Mouse (Mus musculus): Measurements from ENCODE around the gene Tmcc3.

Tmcc3 gene

GRCm38 (mm10) chr10:94621420-94622225 is 309.9 kb downstream of the Tmcc3 start:
- Histone ChIP-seq H3K9me3 (ENCODE audit: low read length) (no peaks in the 10 kb centered on the region), H3K4me1 (replicated peaks; ENCODE audit: low read depth, low read length) (peaks cover 18% of the 10 kb centered on the region), H3K36me3 (ENCODE audit: insufficient read depth, low read length) (no peaks in the 10 kb centered on the region), H3K4me3 (replicated peaks; ENCODE audit: low read length) (no peak overlapping the region), H3K27me3 (ENCODE audit: insufficient read depth, low read length) (peaks cover 11% of the 10 kb centered on the region; the same call in 1 of the 2 replicates)
- TF ChIP-seq CTCF (conservative IDR thresholded peaks at IDR 0.05; ENCODE audit: low read length) (no peak), POU5F1 (IDR thresholded peaks at IDR 0.05; ENCODE audit: borderline replicate concordance, low read length) (no peak), NANOG (IDR thresholded peaks at IDR 0.05; ENCODE audit: borderline replicate concordance, low read length) (no peak)

GRCm38 (mm10) chr10:94622281-94622680 is 310.5 kb downstream of the Tmcc3 start:
- Histone ChIP-seq H3K9me3 (ENCODE audit: low read length) (no peaks in the 10 kb centered on the region), H3K4me1 (replicated peaks; ENCODE audit: low read depth, low read length) (peaks cover 18% of the 10 kb centered on the region), H3K4me3 (replicated peaks; ENCODE audit: low read length) (no peak overlapping the region), H3K27me3 (ENCODE audit: insufficient read depth, low read length) (peaks cover 11% of the 10 kb centered on the region; the same call in 1 of the 2 replicates), H3K36me3 (ENCODE audit: insufficient read depth, low read length) (no peaks in the 10 kb centered on the region)
- TF ChIP-seq CTCF (conservative IDR thresholded peaks at IDR 0.05; ENCODE audit: low read length) (no peak), NANOG (IDR thresholded peaks at IDR 0.05; ENCODE audit: borderline replicate concordance, low read length) (no peak), POU5F1 (IDR thresholded peaks at IDR 0.05; ENCODE audit: borderline replicate concordance, low read length) (no peak)

- Histone ChIP-seq H3K4me1 (replicated peaks; ENCODE audit: low read depth, low read length) (peaks cover 18% of the 10 kb centered on the region), H3K9me3 (ENCODE audit: low read length) (no peaks in the 10 kb centered on the region), H3K36me3 (ENCODE audit: insufficient read depth, low read length) (no peaks in the 10 kb centered on the region), H3K27me3 (ENCODE audit: insufficient read depth, low read length) (peaks cover 11% of the 10 kb centered on the region; the same call in 1 of the 2 replicates), H3K4me3 (replicated peaks; ENCODE audit: low read length) (peak overlapping the region; percentile 33)
- TF ChIP-seq CTCF (conservative IDR thresholded peaks at IDR 0.05; ENCODE audit: low read length) (no peak), NANOG (IDR thresholded peaks at IDR 0.05; ENCODE audit: borderline replicate concordance, low read length) (no peak), POU5F1 (IDR thresholded peaks at IDR 0.05; ENCODE audit: borderline replicate concordance, low read length) (no peak)
These were observed 311.1 kb downstream of the Tmcc3 start for GRCm38 (mm10) chr10:94622828-94623227.

GRCm38 (mm10) chr10:94623617-94624016 is 311.9 kb downstream of the Tmcc3 start:
- Histone ChIP-seq H3K9me3 (ENCODE audit: low read length) (no peaks in the 10 kb centered on the region), H3K27me3 (ENCODE audit: insufficient read depth, low read length) (peaks cover 11% of the 10 kb centered on the region; the same call in 1 of the 2 replicates), H3K4me1 (replicated peaks; ENCODE audit: low read depth, low read length) (peaks cover 18% of the 10 kb centered on the region), H3K4me3 (replicated peaks; ENCODE audit: low read length) (no peak overlapping the region), H3K36me3 (ENCODE audit: insufficient read depth, low read length) (no peaks in the 10 kb centered on the region)
- TF ChIP-seq POU5F1 (IDR thresholded peaks at IDR 0.05; ENCODE audit: borderline replicate concordance, low read length) (no peak), CTCF (conservative IDR thresholded peaks at IDR 0.05; ENCODE audit: low read length) (peak; percentile 87)

- peaks cover 9% of the 10 kb centered on the region; the same call in 1 of the 2 replicates for H3K27me3 ChIP-seq (ENCODE audit: insufficient read depth, low read length)
- peaks cover 18% of the 10 kb centered on the region for H3K4me1 ChIP-seq (replicated peaks; ENCODE audit: low read depth, low read length)
- no peak for TF ChIP-seq CTCF (conservative IDR thresholded peaks at IDR 0.05; ENCODE audit: low read length)
- TF ChIP-seq NANOG (IDR thresholded peaks at IDR 0.05; ENCODE audit: borderline replicate concordance, low read length): no peak
- no peak for TF ChIP-seq POU5F1 (IDR thresholded peaks at IDR 0.05; ENCODE audit: borderline replicate concordance, low read length)
- no peak overlapping the region for H3K4me3 ChIP-seq (replicated peaks; ENCODE audit: low read length)
- H3K9me3 ChIP-seq (ENCODE audit: low read length): no peaks in the 10 kb centered on the region
- no peaks in the 10 kb centered on the region for H3K36me3 ChIP-seq (ENCODE audit: insufficient read depth, low read length)
These were observed 313.3 kb downstream of the Tmcc3 start for GRCm38 (mm10) chr10:94625036-94625435.

- TF ChIP-seq CTCF (conservative IDR thresholded peaks at IDR 0.05; ENCODE audit: low read length) (no peak), POU5F1 (IDR thresholded peaks at IDR 0.05; ENCODE audit: borderline replicate concordance, low read length) (no peak), NANOG (IDR thresholded peaks at IDR 0.05; ENCODE audit: borderline replicate concordance, low read length) (no peak)
These were observed 313.9 kb downstream of the Tmcc3 start for GRCm38 (mm10) chr10:94625606-94626005.

GRCm38 (mm10) chr10:94630771-94631280 is 319.1 kb downstream of the Tmcc3 start:
- TF ChIP-seq NANOG (IDR thresholded peaks at IDR 0.05; ENCODE audit: borderline replicate concordance, low read length) (no peak), CTCF (conservative IDR thresholded peaks at IDR 0.05; ENCODE audit: low read length) (no peak), POU5F1 (IDR thresholded peaks at IDR 0.05; ENCODE audit: borderline replicate concordance, low read length) (no peak)
- Histone ChIP-seq H3K4me3 (replicated peaks; ENCODE audit: low read length) (no peak overlapping the region), H3K36me3 (ENCODE audit: insufficient read depth, low read length) (no peaks in the 10 kb centered on the region), H3K4me1 (replicated peaks; ENCODE audit: low read depth, low read length) (no peaks in the 10 kb centered on the region), H3K9me3 (ENCODE audit: low read length) (no peaks in the 10 kb centered on the region), H3K27me3 (ENCODE audit: insufficient read depth, low read length) (no peaks in the 10 kb centered on the region)

More at GRCm38 (mm10) chr10:94625606-94626005, 313.9 kb downstream of the Tmcc3 start:
- no peaks in the 10 kb centered on the region for H3K9me3 ChIP-seq (ENCODE audit: low read length)
- H3K4me1 ChIP-seq (replicated peaks; ENCODE audit: low read depth, low read length): peaks cover 18% of the 10 kb centered on the region
- no peaks in the 10 kb centered on the region for H3K36me3 ChIP-seq (ENCODE audit: insufficient read depth, low read length)
- no peak overlapping the region for H3K4me3 ChIP-seq (replicated peaks; ENCODE audit: low read length)
- 0 out of 2 replicates have a peak, but pooled peaks cover 3% of the 10 kb centered on the region for H3K27me3 ChIP-seq (ENCODE audit: insufficient read depth, low read length)

GRCm38 (mm10) chr10:94631541-94632113 is 319.9 kb downstream of the Tmcc3 start:
- Histone ChIP-seq H3K27me3 (ENCODE audit: insufficient read depth, low read length) (no peaks in the 10 kb centered on the region; the same call in 1 of the 2 replicates), H3K4me1 (replicated peaks; ENCODE audit: low read depth, low read length) (no peaks in the 10 kb centered on the region), H3K9me3 (ENCODE audit: low read length) (no peaks in the 10 kb centered on the region), H3K36me3 (ENCODE audit: insufficient read depth, low read length) (no peaks in the 10 kb centered on the region), H3K4me3 (replicated peaks; ENCODE audit: low read length) (no peak overlapping the region)
- TF ChIP-seq NANOG (IDR thresholded peaks at IDR 0.05; ENCODE audit: borderline replicate concordance, low read length): no peak
- no peak for TF ChIP-seq POU5F1 (IDR thresholded peaks at IDR 0.05; ENCODE audit: borderline replicate concordance, low read length)
- TF ChIP-seq CTCF (conservative IDR thresholded peaks at IDR 0.05; ENCODE audit: low read length): no peak
